Mouse (Mus musculus) erythroblast, embryonic 14.5 days (primary cell): ENCODE data around the gene Rtn4ip1. TPM values are rescaled to one million over a fixed set of nuclear protein-coding genes. Genes with fewer than 3 reads are reported as not detected.

Experiments
- H3K27me3 ChIP-seq: 2 replicates; pipeline ENCODE4 v1.6.1; 2012; ENCODE audit warnings: inconsistent platforms; ENCODE audit not compliant: control insufficient read depth
- H3K36me3 ChIP-seq: 2 replicates; pipeline ENCODE4 v1.6.1; 2012; ENCODE audit warnings: mild to moderate bottlenecking, inconsistent platforms; ENCODE audit not compliant: control insufficient read depth
- H3K4me1 ChIP-seq: 2 replicates; pipeline ENCODE4 v1.6.1; 2012; ENCODE audit warnings: inconsistent platforms; ENCODE audit not compliant: control insufficient read depth
- H3K4me3 ChIP-seq: replicated peaks from 2 replicates; pipeline ENCODE3; 2012; ENCODE audit warnings: moderate library complexity, mild to moderate bottlenecking, inconsistent platforms
- H3K9me3 ChIP-seq: 2 replicates; pipeline ENCODE4 v1.6.1; 2012; ENCODE audit warnings: low read length, inconsistent platforms, mixed read lengths; ENCODE audit not compliant: control insufficient read depth
- GATA1 ChIP-seq: IDR thresholded peaks from 2 replicates; pipeline ENCODE4 v1.6.1; 2012; ENCODE audit warnings: low read length, inconsistent platforms, mixed read lengths
- TAL1 ChIP-seq: IDR thresholded peaks from 3 replicates; pipeline ENCODE4 v1.6.1; 2012; ENCODE audit warnings: low read length, inconsistent platforms, mixed read lengths
- polyA plus RNA-seq: library from polyadenylated mRNA; stranded (reverse); fragments of >175 nt; gene quantifications from 2 replicates; pipeline ENCODE4 v1.2.3, GENCODE M21; 2012

Rtn4ip1 gene
- polyA plus RNA-seq, 1 experiment, result 0.23 TPM

- no peaks in the 10 kb centered on the region for H3K36me3 ChIP-seq
- peaks cover 13% of the 10 kb centered on the region for H3K4me1 ChIP-seq
- no peaks in the 10 kb centered on the region for H3K9me3 ChIP-seq
- peaks cover 22% of the 10 kb centered on the region for H3K27me3 ChIP-seq
- no peak overlapping the region for H3K4me3 ChIP-seq
- TF ChIP-seq TAL1 (no peak), GATA1 (no peak)
Measured at GRCm38 (mm10) chr10:43997276-43997675, 95.7 kb downstream of the Rtn4ip1 start.

DNA sequence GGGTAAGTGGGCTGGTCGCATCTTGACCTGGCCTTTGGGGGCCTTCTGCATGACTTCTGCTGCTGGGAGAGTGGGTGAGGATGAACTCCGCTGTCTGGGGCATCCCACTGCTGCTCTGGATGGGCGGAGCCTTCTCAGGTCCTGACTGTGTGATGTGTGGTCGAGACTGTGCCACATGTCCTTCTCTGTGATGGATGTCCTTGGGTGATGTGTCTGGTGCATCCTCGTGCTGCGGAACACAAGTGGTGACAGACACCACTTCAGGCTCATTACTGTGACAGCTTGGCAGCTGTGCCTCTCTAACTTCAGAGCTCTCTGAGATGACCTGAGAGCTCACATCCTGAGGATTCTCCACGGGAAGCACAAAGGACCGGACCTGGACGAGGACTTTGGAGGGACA, 96.4 kb downstream of the Rtn4ip1 start:
- H3K9me3 ChIP-seq, result no peaks in the 10 kb centered on the region
- H3K36me3 ChIP-seq, result no peaks in the 10 kb centered on the region
- TF ChIP-seq TAL1 (no peak), GATA1 (no peak)
- peaks cover 30% of the 10 kb centered on the region for H3K27me3 ChIP-seq
- H3K4me3 ChIP-seq, result no peak overlapping the region
- H3K4me1 ChIP-seq, result peaks cover 13% of the 10 kb centered on the region

DNA sequence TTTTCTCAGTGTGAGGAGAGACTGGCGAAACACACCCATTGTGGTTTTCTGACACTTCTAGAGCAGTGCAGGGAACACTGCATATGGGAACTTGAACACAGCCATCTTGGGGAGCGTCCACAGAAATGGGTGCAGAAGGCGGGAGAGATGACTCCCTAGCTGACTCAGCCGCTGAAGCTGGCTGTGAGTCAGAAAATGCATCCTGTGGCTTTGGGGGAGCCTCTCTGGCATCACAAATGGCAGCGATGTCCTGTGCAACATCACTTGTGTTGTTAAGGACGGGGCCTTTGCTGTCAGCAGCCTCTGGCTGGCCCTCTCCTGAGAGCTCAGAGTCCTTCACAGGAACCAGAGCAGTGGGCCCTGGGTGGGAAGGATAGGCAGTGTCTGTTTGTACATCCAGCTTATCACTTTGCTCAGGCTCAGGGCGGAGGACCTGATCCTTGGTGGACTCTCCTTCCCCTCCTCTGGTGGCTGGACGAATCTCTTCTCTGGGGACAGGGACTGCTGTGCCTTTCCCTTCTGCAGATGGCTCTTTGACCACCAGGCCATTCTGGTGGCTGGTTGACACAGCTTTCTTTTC, 97.0 kb downstream of the Rtn4ip1 start:
- Histone ChIP-seq H3K9me3 (peaks cover 4% of the 10 kb centered on the region; the same call in 1 of the 2 replicates), H3K4me1 (peaks cover 17% of the 10 kb centered on the region), H3K4me3 (no peak overlapping the region), H3K36me3 (no peaks in the 10 kb centered on the region), H3K27me3 (peaks cover 35% of the 10 kb centered on the region)
- no peak for TF ChIP-seq GATA1
- TF ChIP-seq TAL1, result no peak

- Histone ChIP-seq H3K36me3 (no peaks in the 10 kb centered on the region), H3K9me3 (peaks cover 10% of the 10 kb centered on the region; the same call in 1 of the 2 replicates), H3K27me3 (peaks cover 52% of the 10 kb centered on the region), H3K4me1 (peaks cover 25% of the 10 kb centered on the region), H3K4me3 (no peak overlapping the region)
- TF ChIP-seq TAL1 (no peak), GATA1 (no peak)
Measured at GRCm38 (mm10) chr10:44000156-44000865, 98.7 kb downstream of the Rtn4ip1 start.

- peaks cover 14% of the 10 kb centered on the region; the same call in 1 of the 2 replicates for H3K9me3 ChIP-seq
- TF ChIP-seq TAL1 (no peak), GATA1 (no peak)
- H3K4me3 ChIP-seq, result no peak overlapping the region
- H3K4me1 ChIP-seq, result peaks cover 25% of the 10 kb centered on the region
- peaks cover 72% of the 10 kb centered on the region for H3K27me3 ChIP-seq
- no peaks in the 10 kb centered on the region for H3K36me3 ChIP-seq
Measured at GRCm38 (mm10) chr10:44002004-44002940, 100.7 kb downstream of the Rtn4ip1 start.

DNA sequence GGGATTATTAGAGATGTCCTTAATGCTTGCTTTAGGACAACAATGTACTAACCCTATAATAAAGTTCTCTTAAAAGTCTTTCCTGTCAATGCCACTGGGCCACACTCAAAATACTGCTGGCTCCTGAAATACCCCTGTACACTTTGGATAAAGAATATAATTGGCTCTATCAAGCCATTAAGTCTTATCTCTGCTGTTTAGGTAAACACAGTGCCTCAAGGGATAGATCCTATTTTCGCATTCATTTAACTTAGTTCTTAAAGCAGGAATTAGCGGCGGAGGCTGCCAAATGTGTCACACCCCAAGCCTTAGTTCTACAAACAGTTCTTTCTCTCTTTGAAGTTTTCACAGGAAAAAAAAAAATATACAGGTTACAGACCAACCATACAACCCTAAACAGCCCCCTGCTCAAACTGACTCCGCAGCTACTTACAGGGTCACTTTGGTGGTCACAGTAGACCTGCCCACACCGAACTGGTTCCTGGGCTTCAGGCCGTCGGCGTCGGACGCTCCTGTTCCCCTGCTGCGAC, 101.5 kb downstream of the Rtn4ip1 start:
- Histone ChIP-seq H3K4me1 (peaks cover 20% of the 10 kb centered on the region), H3K4me3 (peak overlapping the region; percentile 68), H3K9me3 (peaks cover 14% of the 10 kb centered on the region; the same call in 1 of the 2 replicates), H3K27me3 (peaks cover 80% of the 10 kb centered on the region), H3K36me3 (no peaks in the 10 kb centered on the region)
- TF ChIP-seq TAL1, result no peak
- no peak for TF ChIP-seq GATA1

GRCm38 (mm10) chr10:44003551-44004151, 102.0 kb downstream of the Rtn4ip1 start:
- TF ChIP-seq GATA1 (no peak), TAL1 (no peak)
- Histone ChIP-seq H3K27me3 (peaks cover 86% of the 10 kb centered on the region), H3K36me3 (no peaks in the 10 kb centered on the region)

GRCm38 (mm10) chr10:44004221-44004751, 102.7 kb downstream of the Rtn4ip1 start:
- TF ChIP-seq TAL1 (no peak), GATA1 (no peak)
- Histone ChIP-seq H3K27me3 (peaks cover 92% of the 10 kb centered on the region), H3K9me3 (peaks cover 14% of the 10 kb centered on the region; the same call in 1 of the 2 replicates), H3K4me3 (peak overlapping the region; percentile 68), H3K36me3 (no peaks in the 10 kb centered on the region), H3K4me1 (peaks cover 11% of the 10 kb centered on the region)

More at GRCm38 (mm10) chr10:44003551-44004151, 102.0 kb downstream of the Rtn4ip1 start:
- Histone ChIP-seq H3K4me3 (peak overlapping the region; percentile 68), H3K4me1 (peaks cover 15% of the 10 kb centered on the region), H3K9me3 (peaks cover 14% of the 10 kb centered on the region; the same call in 1 of the 2 replicates)
